Mouse (Mus musculus) forebrain, embryonic 10.5 days (tissue): ENCODE data around the gene Nme7. TPM values are rescaled to one million over a fixed set of nuclear protein-coding genes. Genes with fewer than 3 reads are reported as not detected.

Source experiments
- DNase-seq: peaks from one replicate; pipeline ENCODE4 v3.0.0-alpha.2; 2017; ENCODE audit warnings: low spot score; ENCODE audit errors: extremely low spot score
- H3K27ac ChIP-seq: fragments of 300-500 bp; sonication (generic); 2 replicates; pipeline ENCODE4 v1.5.1; 2016; ENCODE audit warnings: mild to moderate bottlenecking
- H3K27me3 ChIP-seq: fragments of 300-500 bp; sonication (generic); 2 replicates; pipeline ENCODE4 v1.6.1; 2016; ENCODE audit warnings: mild to moderate bottlenecking; ENCODE audit not compliant: poor library complexity, severe bottlenecking
- H3K36me3 ChIP-seq: fragments of 300-500 bp; sonication (generic); replicated peaks from 2 replicates; pipeline ENCODE4 v1.6.1; 2016; ENCODE audit warnings: mild to moderate bottlenecking, moderate library complexity
- H3K4me1 ChIP-seq: fragments of 300-500 bp; sonication (generic); 2 replicates; pipeline ENCODE4 v1.6.1; 2016
- H3K4me3 ChIP-seq: fragments of 300-500 bp; sonication (generic); 2 replicates; pipeline ENCODE4 v1.5.1; 2016; ENCODE audit warnings: mild to moderate bottlenecking, moderate library complexity
- H3K9me3 ChIP-seq: fragments of 300-500 bp; sonication (generic); 2 replicates; pipeline ENCODE4 v1.6.1; 2016; ENCODE audit warnings: mild to moderate bottlenecking, moderate library complexity
- WGBS: fragments of 180-500 bp; shearing (Covaris S2); methylation state at CpG from one replicate; pipeline ENCODE4 v1.1.7; 2016; 5-methylcytosine and 5-hydroxymethylcytosine counted together
- polyA plus RNA-seq: library from polyadenylated mRNA; unstranded; fragments of >200 nt; fragmentation: Nextera tagmentation; extraction: Ambion mirVana; gene quantifications from 2 replicates; pipeline ENCODE4 v1.2.1, GENCODE M21; 2016

Nme7 gene
- polyA plus RNA-seq, 1 experiment from 2014 or later: 48.8 TPM

- no peaks in the 10 kb centered on the region for H3K27me3 ChIP-seq
- H3K9me3 ChIP-seq: no peaks in the 10 kb centered on the region
- no peak overlapping the region for H3K27ac ChIP-seq
- H3K36me3 ChIP-seq: peaks cover 8% of the 10 kb centered on the region
- no peak for DNase-seq
- H3K4me3 ChIP-seq: no peak overlapping the region
- 93% methylated on average over 2 of the region's 2 CpGs for WGBS
- H3K4me1 ChIP-seq: no peaks in the 10 kb centered on the region
Observed at GRCm38 (mm10) chr1:164369781-164370180, 65.9 kb downstream of the Nme7 start.

DNA sequence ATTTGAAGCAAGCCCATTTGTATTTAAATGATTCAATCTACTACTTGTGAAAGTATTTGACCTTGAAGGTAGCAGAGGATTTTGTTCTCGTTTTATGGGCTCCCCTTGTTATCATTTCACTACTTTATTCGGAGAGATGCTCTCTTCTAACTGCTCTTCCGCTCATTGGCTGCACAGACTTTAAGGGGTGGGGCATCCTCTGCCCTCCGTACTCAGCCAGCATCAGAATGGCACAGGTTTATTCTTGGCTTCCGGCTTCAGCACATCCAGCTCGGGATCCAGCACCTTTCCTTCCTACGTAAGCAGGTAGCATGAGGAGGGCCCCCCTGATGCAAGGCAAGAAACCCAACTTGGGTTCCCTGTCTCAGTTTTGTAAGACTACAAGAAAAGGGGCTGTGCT is 69.1 kb downstream of the Nme7 start:
- Histone ChIP-seq H3K27me3 (no peaks in the 10 kb centered on the region), H3K36me3 (peaks cover 8% of the 10 kb centered on the region), H3K4me1 (no peaks in the 10 kb centered on the region), H3K4me3 (no peak overlapping the region), H3K9me3 (no peaks in the 10 kb centered on the region), H3K27ac (no peak overlapping the region)
- 89% methylated on average over 7 of the region's 7 CpGs for WGBS
- DNase-seq: no peak

DNA sequence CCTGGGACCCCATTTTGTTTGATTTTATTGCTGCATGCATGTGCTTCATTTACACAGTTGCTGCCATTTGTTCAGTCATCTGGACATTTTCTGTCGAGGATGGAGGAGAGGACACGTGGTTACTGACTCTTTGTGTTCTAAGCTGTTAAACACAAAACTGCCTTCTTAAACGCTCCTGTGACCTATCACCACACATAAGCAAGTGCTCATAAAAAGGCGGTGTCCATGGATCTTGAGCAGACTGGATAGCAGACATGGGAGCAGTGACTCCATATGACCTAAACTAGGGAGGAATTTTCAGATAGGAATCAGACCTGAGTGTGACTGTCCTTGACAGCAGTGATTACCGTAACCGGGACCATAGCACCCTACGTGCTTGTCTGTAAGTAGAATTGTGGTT is 70.1 kb downstream of the Nme7 start:
- H3K9me3 ChIP-seq: no peaks in the 10 kb centered on the region
- H3K4me3 ChIP-seq: no peak overlapping the region
- no peak for DNase-seq
- no peaks in the 10 kb centered on the region for H3K27me3 ChIP-seq
- no peaks in the 10 kb centered on the region for H3K4me1 ChIP-seq
- peaks cover 8% of the 10 kb centered on the region for H3K36me3 ChIP-seq
- H3K27ac ChIP-seq: no peak overlapping the region
- WGBS: 92% methylated on average over 7 of the region's 7 CpGs

GRCm38 (mm10) chr1:164375626-164376025 is 71.7 kb downstream of the Nme7 start:
- no peak for DNase-seq
- Histone ChIP-seq H3K9me3 (no peaks in the 10 kb centered on the region), H3K27me3 (no peaks in the 10 kb centered on the region), H3K36me3 (peaks cover 8% of the 10 kb centered on the region), H3K27ac (no peak overlapping the region), H3K4me3 (no peak overlapping the region), H3K4me1 (no peaks in the 10 kb centered on the region)
- 94% methylated on average over 9 of the region's 9 CpGs for WGBS

- no peak overlapping the region for H3K4me3 ChIP-seq
- 70% methylated on average over 9 of the region's 9 CpGs for WGBS
- no peak for DNase-seq
Observed at GRCm38 (mm10) chr1:164376761-164377487, 73.0 kb downstream of the Nme7 start.

GRCm38 (mm10) chr1:164383621-164384020 is 79.7 kb downstream of the Nme7 start:
- Histone ChIP-seq H3K9me3 (no peaks in the 10 kb centered on the region), H3K27me3 (no peaks in the 10 kb centered on the region), H3K27ac (no peak overlapping the region), H3K4me1 (no peaks in the 10 kb centered on the region), H3K36me3 (no peaks in the 10 kb centered on the region; the same call in 1 of the 2 replicates), H3K4me3 (no peak overlapping the region)
- DNase-seq: no peak
- WGBS: 95% methylated on average over 8 of the region's 8 CpGs

More at GRCm38 (mm10) chr1:164376761-164377487, 73.0 kb downstream of the Nme7 start:
- H3K27me3 ChIP-seq: no peaks in the 10 kb centered on the region
- H3K27ac ChIP-seq: no peak overlapping the region
- no peaks in the 10 kb centered on the region for H3K9me3 ChIP-seq
- no peaks in the 10 kb centered on the region for H3K4me1 ChIP-seq
- peaks cover 2% of the 10 kb centered on the region for H3K36me3 ChIP-seq

- no peak overlapping the region for H3K27ac ChIP-seq
- no peaks in the 10 kb centered on the region for H3K4me1 ChIP-seq
- WGBS: 95% methylated on average over 10 of the region's 10 CpGs
- no peaks in the 10 kb centered on the region; the same call in 1 of the 2 replicates for H3K36me3 ChIP-seq
- no peak overlapping the region for H3K4me3 ChIP-seq
- no peaks in the 10 kb centered on the region for H3K27me3 ChIP-seq
- no peaks in the 10 kb centered on the region for H3K9me3 ChIP-seq
- DNase-seq: no peak
Observed at GRCm38 (mm10) chr1:164384354-164384753, 80.4 kb downstream of the Nme7 start.

GRCm38 (mm10) chr1:164384972-164385371 is 81.1 kb downstream of the Nme7 start:
- no peak overlapping the region for H3K27ac ChIP-seq

DNA sequence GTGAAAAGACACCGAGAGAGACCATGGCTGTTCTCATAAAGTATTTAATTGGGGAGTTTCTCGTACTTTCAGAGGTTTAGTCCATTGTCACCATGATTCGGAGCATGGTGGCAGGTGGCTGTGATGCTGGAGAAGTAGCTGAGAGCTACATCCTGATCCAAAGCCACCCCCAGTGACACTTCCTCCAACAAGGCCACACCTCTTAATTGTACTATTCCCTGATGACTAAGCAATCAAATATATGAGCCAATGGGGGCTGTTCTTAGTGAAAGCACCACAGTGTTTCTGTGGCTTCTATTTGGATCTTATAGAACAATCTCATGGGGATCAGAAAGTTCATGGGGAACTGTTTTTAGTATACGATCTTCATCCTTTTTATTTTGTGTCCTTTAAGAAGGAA is 85.8 kb downstream of the Nme7 start:
- WGBS: 90% methylated on average over 4 of the region's 4 CpGs

More at GRCm38 (mm10) chr1:164384972-164385371, 81.1 kb downstream of the Nme7 start:
- DNase-seq: no peak
- no peaks in the 10 kb centered on the region for H3K9me3 ChIP-seq
- no peaks in the 10 kb centered on the region for H3K27me3 ChIP-seq
- H3K4me1 ChIP-seq: no peaks in the 10 kb centered on the region
- 93% methylated on average over 6 of the region's 6 CpGs for WGBS
- H3K36me3 ChIP-seq: no peaks in the 10 kb centered on the region; the same call in 1 of the 2 replicates
- H3K4me3 ChIP-seq: no peak overlapping the region

DNA sequence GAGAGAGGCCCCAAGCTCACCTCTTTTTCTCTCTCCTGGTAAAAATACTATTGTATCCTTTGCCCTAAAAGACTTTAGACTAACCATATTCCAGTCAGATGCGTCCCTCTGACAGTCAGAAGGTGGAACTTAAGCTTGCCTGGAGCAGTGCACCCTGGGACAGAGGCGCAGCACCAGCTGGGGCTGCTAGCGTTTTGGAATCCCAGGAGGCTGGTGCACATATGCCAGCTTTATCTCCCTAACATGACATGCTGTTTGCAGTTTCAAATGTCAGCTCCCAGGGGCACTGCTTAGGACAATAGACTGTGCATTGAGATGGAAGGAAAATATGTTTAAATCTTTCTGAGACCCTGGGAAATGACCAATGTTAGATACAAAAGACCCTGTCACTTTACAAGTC is 88.3 kb downstream of the Nme7 start:
- H3K4me3 ChIP-seq: no peak overlapping the region
- 67% methylated on average over 3 of the region's 3 CpGs for WGBS
- H3K27me3 ChIP-seq: no peaks in the 10 kb centered on the region
- H3K36me3 ChIP-seq: no peaks in the 10 kb centered on the region; the same call in 1 of the 2 replicates
- 0 out of 2 replicates have a peak overlapping the region, but pooled peaks have one; percentile 26 for H3K27ac ChIP-seq
- DNase-seq: no peak
- no peaks in the 10 kb centered on the region for H3K9me3 ChIP-seq
- peaks cover 14% of the 10 kb centered on the region for H3K4me1 ChIP-seq

More for the DNA sequence above, 85.8 kb downstream of the Nme7 start:
- Histone ChIP-seq H3K27me3 (no peaks in the 10 kb centered on the region), H3K27ac (no peak overlapping the region), H3K36me3 (no peaks in the 10 kb centered on the region; the same call in 1 of the 2 replicates), H3K4me3 (no peak overlapping the region), H3K9me3 (no peaks in the 10 kb centered on the region), H3K4me1 (peaks cover 6% of the 10 kb centered on the region)
- DNase-seq: no peak

DNA sequence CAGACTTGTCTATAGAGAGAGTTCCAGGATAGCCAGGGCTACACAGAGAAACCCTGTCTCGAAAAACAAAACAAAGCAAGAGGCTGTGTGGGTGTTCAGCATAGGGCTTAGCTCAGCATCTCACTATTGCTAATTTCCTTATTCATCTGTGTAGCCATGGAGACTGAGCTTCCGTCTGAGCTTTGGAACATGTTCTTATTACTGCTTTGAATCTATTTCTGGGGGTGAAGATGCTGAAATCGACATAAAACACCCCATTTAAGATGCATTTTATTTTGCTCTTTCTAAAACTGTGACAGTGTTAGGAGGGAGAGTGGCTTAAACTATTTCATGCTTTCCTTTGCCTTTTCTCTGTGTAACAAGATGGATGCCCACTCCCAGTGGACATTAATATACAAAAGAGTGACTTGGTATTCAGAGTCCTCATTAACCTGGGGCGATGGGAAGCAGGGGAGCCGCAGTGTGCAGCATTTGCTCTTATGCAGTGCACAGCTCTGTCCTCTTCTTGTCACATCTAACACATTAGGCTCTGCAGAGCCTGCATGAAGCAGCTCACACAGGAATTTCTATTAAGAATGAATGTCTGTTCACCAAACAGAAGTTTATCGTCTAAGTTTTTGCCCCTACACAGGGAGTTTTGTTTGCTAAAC is 91.3 kb downstream of the Nme7 start:
- 0 out of 2 replicates have a peak overlapping the region, but pooled peaks have one; percentile 25 for H3K27ac ChIP-seq
- H3K4me1 ChIP-seq: peaks cover 20% of the 10 kb centered on the region
- DNase-seq: no peak
- H3K9me3 ChIP-seq: no peaks in the 10 kb centered on the region
- 81% methylated on average over 6 of the region's 6 CpGs for WGBS
- no peaks in the 10 kb centered on the region for H3K27me3 ChIP-seq
- no peak overlapping the region for H3K4me3 ChIP-seq
- H3K36me3 ChIP-seq: no peaks in the 10 kb centered on the region

DNA sequence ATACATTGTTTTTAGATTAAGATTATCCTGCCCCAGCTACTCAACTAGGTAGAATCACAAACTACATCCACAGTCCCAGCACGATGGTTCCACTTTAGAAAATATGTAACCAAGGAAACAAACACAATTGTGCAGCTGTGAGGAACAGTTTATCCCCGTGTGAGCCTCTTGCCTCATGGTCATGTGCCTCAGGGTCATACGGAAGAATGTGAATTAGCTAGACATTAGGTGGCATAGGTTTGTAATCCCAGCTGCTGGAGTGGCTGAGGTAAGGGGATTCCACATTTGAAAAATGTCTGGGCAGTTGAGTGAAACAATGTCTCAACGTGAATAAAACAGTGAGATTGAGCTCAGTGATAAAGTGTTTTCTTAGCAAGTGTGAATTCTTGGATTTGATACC is 93.8 kb downstream of the Nme7 start:
- peaks cover 15% of the 10 kb centered on the region for H3K4me1 ChIP-seq
- no peak overlapping the region for H3K4me3 ChIP-seq
- WGBS: 78% methylated on average over 4 of the region's 4 CpGs
- H3K27ac ChIP-seq: no peak overlapping the region
- no peak for DNase-seq
- H3K27me3 ChIP-seq: no peaks in the 10 kb centered on the region
- H3K36me3 ChIP-seq: peaks cover 9% of the 10 kb centered on the region
- peaks cover 7% of the 10 kb centered on the region; the same call in 1 of the 2 replicates for H3K9me3 ChIP-seq

DNA sequence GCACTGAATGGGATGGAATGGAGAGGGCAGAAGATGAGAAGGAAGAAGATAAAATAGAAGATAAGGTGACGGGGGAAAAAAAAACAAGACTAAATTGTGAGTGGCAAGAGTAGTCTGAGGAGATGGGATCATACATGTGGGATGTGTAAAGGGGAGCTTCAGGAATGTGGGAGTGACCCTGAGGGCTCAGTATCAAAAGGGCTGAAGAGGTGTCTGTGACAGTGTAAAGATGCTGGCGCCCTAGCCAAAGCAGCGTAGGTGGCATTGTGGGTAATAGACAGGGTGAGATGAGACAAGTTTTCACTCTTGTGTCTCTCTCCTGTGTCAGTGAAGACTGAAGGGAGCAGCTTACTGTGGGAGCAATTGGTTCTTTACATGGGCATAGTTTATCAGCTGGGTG is 95.7 kb downstream of the Nme7 start:
- no peak for DNase-seq
- H3K36me3 ChIP-seq: peaks cover 25% of the 10 kb centered on the region
- no peak overlapping the region for H3K27ac ChIP-seq
- no peak overlapping the region for H3K4me3 ChIP-seq
- H3K9me3 ChIP-seq: peaks cover 7% of the 10 kb centered on the region; the same call in 1 of the 2 replicates
- no peaks in the 10 kb centered on the region for H3K27me3 ChIP-seq
- peaks cover 15% of the 10 kb centered on the region for H3K4me1 ChIP-seq
- WGBS: 94% methylated on average over 3 of the region's 3 CpGs
